ENCODE assay signal across 15 mouse cellular contexts in genomic region chr7:35582719-35583118, GRCm38 (mm10). TPM values are rescaled to one million over a fixed set of nuclear protein-coding genes. Genes with fewer than 3 reads are reported as not detected.
DNase-seq lines count a peak whose midpoint lies in the region; ATAC-seq and TF ChIP-seq lines count a peak whose summit lies in the region.
"Had no signal": no experiment of that assay in that cellular context is flagged by ENCODE, and none has a peak within 500 bp of the region (broad histone marks: within the 10 kb centered on the region; RNA-seq: fewer than 3 reads in every experiment).

No protein-coding gene starts in this region.

- no peak overlapping the region for H3K9ac ChIP-seq in liver, adult 2 months (ENCODE audit: low read depth, low read length)
- H3K9ac ChIP-seq in liver, embryonic 11.5 days (ENCODE audit: low read depth, low read length) = no peak overlapping the region
- H3K9ac ChIP-seq: embryonic facial prominence, embryonic 12.5 days; forebrain, embryonic 15.5 days had no signal

- peaks cover 11% of the 10 kb centered on the region; the same call in 1 of the 2 replicates for H3K27me3 ChIP-seq in liver, adult 2 months (ENCODE audit: control insufficient read depth, insufficient read depth, low read length)
- H3K27me3 ChIP-seq in liver, embryonic 11.5 days (replicated peaks; ENCODE audit: control insufficient read depth, insufficient read depth, low read length) = peaks cover 25% of the 10 kb centered on the region
- H3K27me3 ChIP-seq in E14TG2a.4 (ENCODE audit: insufficient read depth, low read length) = peaks cover 31% of the 10 kb centered on the region

- H3K9me3 ChIP-seq in liver, embryonic 11.5 days (ENCODE audit: control insufficient read depth, low read length) = no peaks in the 10 kb centered on the region
- no peaks in the 10 kb centered on the region for H3K9me3 ChIP-seq in E14TG2a.4 (ENCODE audit: low read length)
- H3K9me3 ChIP-seq: embryonic facial prominence, embryonic 12.5 days; forebrain, embryonic 15.5 days had no signal

- TF ChIP-seq POLR2A in liver, adult 2 months (IDR thresholded peaks at IDR 0.05; ENCODE audit: extremely low read depth, insufficient read depth, low read length) = no peak

- no peak overlapping the region for H3K27ac ChIP-seq in liver, adult 2 months (replicated peaks; ENCODE audit: insufficient read depth, low read depth, low read length)
- no peak overlapping the region for H3K27ac ChIP-seq in liver, embryonic 11.5 days (ENCODE audit: low read depth, low read length)
- H3K27ac ChIP-seq: embryonic facial prominence, embryonic 12.5 days; forebrain, embryonic 15.5 days had no signal

- 73% methylated on average over 5 of the region's 5 CpGs for WGBS in liver, adult 2 months
- 70% methylated on average over 5 of the region's 5 CpGs for WGBS in liver, embryonic 11.5 days

- H3K36me3 ChIP-seq in liver, adult 2 months (ENCODE audit: control insufficient read depth, insufficient read depth, low read length) = no peaks in the 10 kb centered on the region
- no peaks in the 10 kb centered on the region for H3K36me3 ChIP-seq in liver, embryonic 11.5 days (ENCODE audit: control insufficient read depth, insufficient read depth, low read length)
- no peaks in the 10 kb centered on the region for H3K36me3 ChIP-seq in E14TG2a.4 (ENCODE audit: insufficient read depth, low read length)
- H3K36me3 ChIP-seq: embryonic facial prominence, embryonic 12.5 days; forebrain, embryonic 15.5 days had no signal

- DNase-seq in liver, adult 2 months (ENCODE audit: extremely low read depth, low read depth, low spot score) = no peak
- DNase-seq in liver, embryonic 11.5 days (ENCODE audit: low spot score) = no peak
- peak; percentile 11 for DNase-seq in T-cell, adult 2 months (ENCODE audit: low spot score)
- DNase-seq in retina, embryonic 14.5 days (ENCODE audit: low spot score) = peak; percentile 35
- DNase-seq in gastrocnemius, postnatal 10 days = no peak
- no peak for DNase-seq in adrenal gland, adult 2 months
- DNase-seq: cerebellum, adult 11 months; heart, adult 18-20 months; lung, postnatal 10 days had no signal

- H3K4me1 ChIP-seq in liver, adult 2 months (ENCODE audit: control insufficient read depth, insufficient read depth, low read length) = peaks cover 17% of the 10 kb centered on the region
- H3K4me1 ChIP-seq in liver, embryonic 11.5 days (replicated peaks; ENCODE audit: control insufficient read depth, insufficient read depth, low read length) = peaks cover 24% of the 10 kb centered on the region
- H3K4me1 ChIP-seq in E14TG2a.4 (replicated peaks; ENCODE audit: low read depth, low read length) = peaks cover 35% of the 10 kb centered on the region

- TF ChIP-seq CTCF in liver, adult 2 months (IDR thresholded peaks at IDR 0.05; ENCODE audit: low read depth, low read length) = peak; percentile 37; the same call in 1 of the 2 replicates
- peak; percentile 95 for TF ChIP-seq CTCF in E14TG2a.4 (conservative IDR thresholded peaks at IDR 0.05; ENCODE audit: low read length)

- H3K79me2 ChIP-seq in liver, adult 2 months (ENCODE audit: control insufficient read depth, insufficient read depth, low read length) = peaks cover 10% of the 10 kb centered on the region; the same call in 1 of the 2 replicates

- H3K4me3 ChIP-seq in liver, adult 2 months (ENCODE audit: insufficient read depth, low read depth, low read length) = no peak overlapping the region
- no peak overlapping the region for H3K4me3 ChIP-seq in liver, embryonic 11.5 days (ENCODE audit: low read depth, low read length)
- H3K4me3 ChIP-seq in E14TG2a.4 (replicated peaks; ENCODE audit: low read length) = no peak overlapping the region
- H3K4me3 ChIP-seq: embryonic facial prominence, embryonic 12.5 days; forebrain, embryonic 15.5 days had no signal

- ATAC-seq in liver, embryonic 11.5 days (replicated peaks; ENCODE audit: low FRiP score) = no peak
- ATAC-seq: activated CD4-positive, CD25-positive, alpha-beta regulatory T cell, adult 4 months; forebrain, embryonic 15.5 days; inflammation-experienced regulatory T-cells, adult 6 months had no signal

- no peak overlapping the region for H3K4me2 ChIP-seq in liver, embryonic 11.5 days
- H3K4me2 ChIP-seq: embryonic facial prominence, embryonic 12.5 days; forebrain, embryonic 15.5 days had no signal

RNA-seq across cellular contexts. Expression of gene Rgs9bp, which starts 2.7 kb away (rescaled TPM):
- total RNA-seq in liver, adult 2 months (2014; rRNA removed) = under 0.01 TPM in 2 replicates
- not detected in 2 replicates for polyA plus RNA-seq in liver, adult 2 months (2012; rRNA removed)
- polyA plus RNA-seq in liver, embryonic 11.5 days (2014; fragmentation: Nextera tagmentation; extraction: Ambion mirVana) = 0.22 and 0.40 TPM in 2 replicates
- total RNA-seq in gastrocnemius, postnatal 10 days (2021) = under 1 TPM; 0.07 to 0.18 TPM
- total RNA-seq in adrenal gland, adult 2 months (2021) = under 1 TPM; 0.17 to 0.21 TPM
- polyA plus RNA-seq in adrenal gland, adult 2 months (2012; rRNA removed) = 0.04 and 0.07 TPM in 2 replicates
- polyA plus RNA-seq: inflammation-experienced regulatory T-cells, adult 6 months had no signal

RNA-seq across cellular contexts. Expression of gene Ankrd27, which starts 3.3 kb away (rescaled TPM):
- total RNA-seq in liver, adult 2 months (2014; rRNA removed) = 15.5 and 19.7 TPM in 2 replicates
- polyA plus RNA-seq in liver, adult 2 months (2012; rRNA removed) = 12.9 and 14.6 TPM in 2 replicates
- polyA plus RNA-seq in liver, embryonic 11.5 days (2014; fragmentation: Nextera tagmentation; extraction: Ambion mirVana) = 63.1 and 71.3 TPM in 2 replicates
- 10 to 100 TPM; 13.3 to 19.1 TPM for total RNA-seq in gastrocnemius, postnatal 10 days (2021)
- 10 to 100 TPM; 27.7 to 30.4 TPM for total RNA-seq in adrenal gland, adult 2 months (2021)
- polyA plus RNA-seq in adrenal gland, adult 2 months (2012; rRNA removed) = 14.5 and 19.9 TPM in 2 replicates

RNA-seq across cellular contexts. Expression of gene Nudt19, which starts 26.6 kb away (rescaled TPM):
- total RNA-seq in liver, adult 2 months (2014; rRNA removed) = 52.3 and 66.0 TPM in 2 replicates
- polyA plus RNA-seq in liver, adult 2 months (2012; rRNA removed) = 42.7 and 51.1 TPM in 2 replicates
- polyA plus RNA-seq in liver, embryonic 11.5 days (2014; fragmentation: Nextera tagmentation; extraction: Ambion mirVana) = 125 and 144 TPM in 2 replicates
- total RNA-seq in gastrocnemius, postnatal 10 days (2021) = 10 to 100 TPM; 37.0 to 41.8 TPM
- 10 to 100 TPM; 53.1 to 53.5 TPM for total RNA-seq in adrenal gland, adult 2 months (2021)
- 112 and 122 TPM in 2 replicates for polyA plus RNA-seq in adrenal gland, adult 2 months (2012; rRNA removed)

RNA-seq across cellular contexts. Expression of gene Tdrd12, which starts 45.2 kb away (rescaled TPM):
- total RNA-seq in liver, adult 2 months (2014; rRNA removed) = under 0.01 TPM in 1 of 2 replicates, not detected in the other
- polyA plus RNA-seq in liver, adult 2 months (2012; rRNA removed) = not detected in 2 replicates
- 0.22 and 0.29 TPM in 2 replicates for polyA plus RNA-seq in liver, embryonic 11.5 days (2014; fragmentation: Nextera tagmentation; extraction: Ambion mirVana)
- under 1 TPM in 1 of 2 experiments, not detected in 1; 0.14 TPM for total RNA-seq in gastrocnemius, postnatal 10 days (2021)
- under 1 TPM in 1 of 2 experiments, not detected in 1; 0.23 TPM for total RNA-seq in adrenal gland, adult 2 months (2021)
- not detected in 2 replicates for polyA plus RNA-seq in adrenal gland, adult 2 months (2012; rRNA removed)
- polyA plus RNA-seq: activated CD4-positive, CD25-positive, alpha-beta regulatory T cell, adult 4 months; inflammation-experienced regulatory T-cells, adult 6 months; stomach, embryonic 14.5 days had no signal

Comparison
In these comparisons a context has a peak if more than half of its experiments do, and no peak if none do; other contexts are left out.
1. DNase-seq: peak in T-cell, adult 2 months (single experiment) and retina, embryonic 14.5 days (single experiment); none in liver, adult 2 months (single experiment), liver, embryonic 11.5 days (single experiment), gastrocnemius, postnatal 10 days (single experiment) and adrenal gland, adult 2 months (single experiment).